Mouse (Mus musculus) G1E (cell line): ENCODE data around the gene Gpr26.

ENCODE experiments used
- CTCF ChIP-seq: IDR thresholded peaks from 2 replicates; pipeline ENCODE4 v1.5.1; 2012; ENCODE audit warnings: low read depth, low read length, inconsistent platforms, mixed read lengths
- GATA1 ChIP-seq: IDR thresholded peaks from 2 replicates; pipeline ENCODE4 v1.6.1; 2012; ENCODE audit warnings: borderline replicate concordance, low read length, inconsistent platforms, mixed read lengths
- POLR2AphosphoS5 ChIP-seq: IDR thresholded peaks from 2 replicates; pipeline ENCODE4 v1.6.1; 2012; ENCODE audit warnings: low read depth, low read length, inconsistent platforms; ENCODE audit not compliant: insufficient replicate concordance
- TAL1 ChIP-seq: conservative IDR thresholded peaks from 2 replicates; pipeline ENCODE4 v1.6.1; 2012; ENCODE audit warnings: low read depth, low read length, inconsistent platforms, mixed read lengths

DNA sequence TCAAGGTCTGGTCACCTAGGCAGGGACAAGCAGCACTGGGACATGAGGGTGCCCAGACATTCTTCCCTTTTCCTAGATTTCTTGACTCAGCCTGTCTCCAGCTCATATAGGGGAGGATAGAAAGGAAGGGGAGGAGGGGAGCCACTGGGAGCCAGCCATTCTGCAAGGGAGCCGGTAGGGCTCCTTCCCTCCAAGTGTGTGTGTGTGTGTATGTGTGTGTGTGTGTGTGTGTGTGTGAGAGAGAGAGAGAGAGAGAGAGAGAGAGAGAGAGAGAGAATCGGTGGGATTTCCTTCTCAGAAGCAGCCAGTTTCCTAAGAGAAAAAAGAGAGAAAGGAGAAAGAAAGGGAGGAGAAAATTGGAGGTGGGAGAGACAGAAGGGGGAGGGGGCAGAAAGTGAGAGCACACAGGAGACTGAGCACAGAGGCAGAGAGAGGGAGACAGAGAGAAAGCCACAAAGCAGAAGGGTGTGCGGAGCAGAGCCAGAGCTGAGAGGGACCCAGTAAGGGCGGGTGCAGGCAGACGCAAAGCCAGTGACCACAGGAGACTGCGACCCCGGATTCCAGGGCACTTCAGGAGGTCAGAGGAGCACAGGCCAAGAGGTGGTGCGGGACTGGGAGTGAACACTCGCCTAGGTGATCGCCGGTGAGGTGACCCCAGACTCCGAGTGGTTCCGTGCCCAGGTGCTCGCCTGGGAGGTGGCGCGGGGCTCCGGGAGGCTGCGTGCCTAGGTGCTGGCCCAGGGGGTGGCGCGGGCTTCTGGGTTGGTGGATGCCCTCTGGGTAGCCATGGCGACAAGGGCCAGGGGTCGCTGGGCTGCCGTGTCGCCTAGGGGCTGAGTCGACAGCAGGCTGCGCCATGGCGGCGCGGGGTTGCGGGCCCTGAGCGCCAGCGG lies at the start of gene Gpr26:
- TF ChIP-seq CTCF (no peak), GATA1 (no peak), TAL1 (no peak), POLR2AphosphoS5 (no peak)
